Mouse (Mus musculus) intestine, embryonic 14.5 days (tissue): Measurements from ENCODE around the gene Klf9. TPM values are rescaled to one million over a fixed set of nuclear protein-coding genes. Genes with fewer than 3 reads are reported as not detected.
"Not testable (repeated sequence)": the region's sequence is repeated elsewhere in the genome, so short reads cannot be mapped to it uniquely, and the experiment has no call there.

ENCODE experiments used
- ATAC-seq: fragments of 200-750 bp; cut with Nextera tagmentation; replicated peaks from 2 replicates; pipeline ENCODE4 v1.8.0; 2017; ENCODE audit warnings: low read depth, moderate number of reproducible peaks, moderate TSS enrichment, moderate library complexity; ENCODE audit not compliant: low FRiP score, low TSS enrichment
- DNase-seq: peaks from one replicate; pipeline ENCODE4 v3.0.0-alpha.2; 2018; ENCODE audit warnings: low spot score
- H3K27ac ChIP-seq: fragments of 300-500 bp; sonication (generic); 2 replicates; pipeline ENCODE4 v1.5.1; 2014; ENCODE audit warnings: low read depth, mild to moderate bottlenecking, control low read depth
- H3K27me3 ChIP-seq: fragments of 300-500 bp; sonication (generic); replicated peaks from 2 replicates; pipeline ENCODE4 v1.6.1; 2014; ENCODE audit warnings: low read length, control low read depth; ENCODE audit not compliant: control insufficient read depth, insufficient read depth
- H3K36me3 ChIP-seq: fragments of 300-500 bp; sonication (generic); 2 replicates; pipeline ENCODE4 v1.6.1; 2014; ENCODE audit warnings: low read length, control low read depth; ENCODE audit not compliant: control insufficient read depth, insufficient read depth
- H3K4me1 ChIP-seq: fragments of 300-500 bp; sonication (generic); replicated peaks from 2 replicates; pipeline ENCODE4 v1.6.1; 2014; ENCODE audit warnings: low read length, control low read depth, mixed read lengths; ENCODE audit not compliant: control insufficient read depth, insufficient read depth
- H3K4me2 ChIP-seq: fragments of 300-500 bp; sonication (generic); 2 replicates; pipeline ENCODE4 v1.6.1; 2014; ENCODE audit warnings: low read length
- H3K4me3 ChIP-seq: fragments of 300-500 bp; sonication (generic); 2 replicates; pipeline ENCODE4 v1.5.1; 2014; ENCODE audit warnings: low read depth, low read length, control low read depth, mixed read lengths
- H3K9ac ChIP-seq: fragments of 300-500 bp; sonication (generic); 2 replicates; pipeline ENCODE4 v1.6.1; 2014; ENCODE audit warnings: mild to moderate bottlenecking, low read length
- H3K9me3 ChIP-seq: fragments of 300-500 bp; sonication (generic); 2 replicates; pipeline ENCODE4 v1.6.1; 2016; ENCODE audit warnings: low read length, control low read depth; ENCODE audit not compliant: control insufficient read depth
- WGBS: fragments of 180-500 bp; shearing (Covaris S2); extraction: QIAGEN DNeasy Blood & Tissue Kit; methylation state at CpG from one replicate; pipeline ENCODE4 v1.1.7; 2014; 5-methylcytosine and 5-hydroxymethylcytosine counted together
- polyA plus RNA-seq: library from polyadenylated mRNA; unstranded; fragments of >200 nt; fragmentation: Nextera tagmentation; extraction: Ambion mirVana; gene quantifications from 2 replicates; pipeline ENCODE4 v1.2.1, GENCODE M21; 2014

Gene Klf9
- polyA plus RNA-seq, 1 experiment from 2014 or later, result 1.8 TPM

GRCm38 (mm10) chr19:23143541-23143940 lies 2.5 kb downstream of the Klf9 start:
- WGBS, result 83% methylated on average over 8 of the region's 8 CpGs
- H3K4me2 ChIP-seq, result no peak overlapping the region
- H3K9me3 ChIP-seq, result no peaks in the 10 kb centered on the region
- ATAC-seq, result no peak
- no peaks in the 10 kb centered on the region for H3K36me3 ChIP-seq
- H3K4me1 ChIP-seq, result peaks cover 9% of the 10 kb centered on the region; the same call in 1 of the 2 replicates
- H3K27ac ChIP-seq, result no peak overlapping the region
- H3K4me3 ChIP-seq, result no peak overlapping the region
- no peak overlapping the region for H3K9ac ChIP-seq
- no peak for DNase-seq
- peaks cover 15% of the 10 kb centered on the region for H3K27me3 ChIP-seq

DNA sequence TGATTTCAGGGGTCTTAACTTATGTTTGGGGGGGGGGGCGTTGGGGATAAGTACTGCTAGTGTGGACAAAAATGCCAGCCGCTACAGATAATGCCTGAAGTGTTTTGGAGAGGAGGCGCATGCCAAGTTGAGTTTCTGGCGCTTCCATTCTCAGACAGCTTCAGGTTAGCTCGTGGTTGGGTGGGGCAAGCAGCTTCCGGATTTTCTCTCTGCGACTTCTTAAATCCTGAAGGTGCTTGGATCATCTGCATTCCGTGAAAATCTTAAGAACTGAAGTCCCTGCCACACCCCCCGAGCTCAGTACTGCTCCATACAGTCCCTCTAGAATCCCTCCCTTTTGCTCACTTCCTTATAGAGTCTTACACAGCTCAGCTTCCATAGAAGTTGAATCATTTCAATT lies 3.0 kb downstream of the Klf9 start:
- Histone ChIP-seq H3K9ac (no peak overlapping the region), H3K27ac (no peak overlapping the region), H3K27me3 (peaks cover 15% of the 10 kb centered on the region), H3K4me1 (peaks cover 9% of the 10 kb centered on the region; the same call in 1 of the 2 replicates), H3K9me3 (no peaks in the 10 kb centered on the region), H3K4me3 (no peak overlapping the region), H3K4me2 (no peak overlapping the region), H3K36me3 (no peaks in the 10 kb centered on the region)
- WGBS, result 57% methylated on average over 9 of the region's 9 CpGs
- no peak for DNase-seq
- ATAC-seq, result no peak

DNA sequence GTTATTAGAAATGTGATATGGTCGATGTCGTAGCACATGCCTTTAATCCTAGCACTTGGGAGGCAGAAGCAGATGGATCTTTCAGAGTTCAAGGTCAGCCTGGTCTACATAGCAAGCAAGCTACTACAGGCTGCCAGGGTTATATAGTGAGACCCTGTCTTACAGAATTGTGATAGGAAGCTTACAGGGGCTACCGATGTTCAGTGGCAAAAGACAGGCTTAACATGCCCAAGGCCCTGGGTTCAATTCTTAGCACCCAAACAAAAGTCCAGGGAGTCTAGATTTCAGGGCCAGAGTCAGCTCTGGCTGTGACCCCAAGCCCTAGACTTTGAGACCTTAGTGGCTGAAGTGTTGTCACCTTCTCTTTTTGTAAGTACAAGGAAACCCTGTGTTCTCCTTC lies 4.1 kb downstream of the Klf9 start:
- H3K36me3 ChIP-seq, result no peaks in the 10 kb centered on the region
- no peak overlapping the region for H3K4me3 ChIP-seq
- H3K9me3 ChIP-seq, result no peaks in the 10 kb centered on the region
- 83% methylated on average over 3 of the region's 3 CpGs for WGBS
- peaks cover 15% of the 10 kb centered on the region for H3K27me3 ChIP-seq
- H3K9ac ChIP-seq, result no peak overlapping the region
- ATAC-seq (no peak), DNase-seq (no peak)
- no peak overlapping the region for H3K27ac ChIP-seq
- peaks cover 9% of the 10 kb centered on the region; the same call in 1 of the 2 replicates for H3K4me1 ChIP-seq
- no peak overlapping the region for H3K4me2 ChIP-seq

DNA sequence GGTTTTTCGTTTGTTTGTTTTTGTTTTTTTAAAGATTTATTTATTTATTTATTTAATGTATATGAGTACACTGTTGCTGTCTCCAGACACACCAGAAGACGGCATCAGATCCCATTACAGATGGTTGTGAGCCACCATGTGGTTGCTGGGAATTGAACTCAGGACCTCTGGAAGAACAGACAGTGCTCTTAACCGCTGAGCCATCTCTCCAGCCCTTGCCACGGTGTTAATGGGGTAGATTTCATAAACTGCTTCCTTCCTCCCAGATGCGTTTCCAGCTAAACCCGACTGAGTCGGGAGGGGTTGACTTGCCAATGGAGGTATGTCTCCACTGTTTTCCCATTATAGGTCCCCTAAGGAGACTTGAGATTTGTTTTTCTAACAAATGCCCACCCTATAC lies 4.5 kb downstream of the Klf9 start:
- not testable (repeated sequence) for H3K4me2 ChIP-seq, H3K4me1 ChIP-seq, H3K36me3 ChIP-seq, H3K4me3 ChIP-seq, H3K9me3 ChIP-seq, H3K9ac ChIP-seq, H3K27ac ChIP-seq, ATAC-seq, DNase-seq
- H3K27me3 ChIP-seq, result peaks cover 15% of the 10 kb centered on the region
- WGBS, result 85% methylated on average over 7 of the region's 7 CpGs

DNA sequence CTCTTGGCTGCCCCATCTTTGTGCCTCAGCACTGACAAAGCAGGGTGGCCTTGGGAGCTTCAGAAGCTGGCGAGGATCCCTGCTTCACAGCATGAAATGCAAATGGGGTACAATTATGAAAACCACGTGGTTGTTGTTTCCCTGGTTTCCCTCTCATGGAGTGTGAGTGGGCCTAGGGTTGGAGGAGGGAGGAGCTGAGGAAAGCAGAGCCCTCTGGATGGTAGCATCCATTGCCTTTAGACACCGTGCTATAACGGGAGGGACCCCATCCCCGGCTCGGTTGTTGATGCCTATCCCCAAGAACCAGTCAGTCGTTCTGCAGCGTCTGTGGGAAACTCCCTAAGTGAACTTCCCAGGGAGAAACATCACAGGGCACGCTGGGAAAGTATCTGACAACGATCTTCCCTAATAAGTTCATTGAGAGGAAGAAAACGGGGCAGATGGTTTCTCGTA lies 5.4 kb downstream of the Klf9 start:
- Histone ChIP-seq H3K27ac (no peak overlapping the region), H3K9ac (no peak overlapping the region), H3K4me3 (no peak overlapping the region), H3K36me3 (no peaks in the 10 kb centered on the region), H3K4me1 (peaks cover 9% of the 10 kb centered on the region; the same call in 1 of the 2 replicates), H3K9me3 (no peaks in the 10 kb centered on the region), H3K4me2 (no peak overlapping the region), H3K27me3 (peaks cover 15% of the 10 kb centered on the region)
- 67% methylated on average over 12 of the region's 12 CpGs for WGBS
- ATAC-seq (no peak), DNase-seq (no peak)

- no peak for DNase-seq
- WGBS, result 75% methylated on average over 15 of the region's 15 CpGs
These were observed 6.3 kb downstream of the Klf9 start for GRCm38 (mm10) chr19:23147026-23147966.

DNA sequence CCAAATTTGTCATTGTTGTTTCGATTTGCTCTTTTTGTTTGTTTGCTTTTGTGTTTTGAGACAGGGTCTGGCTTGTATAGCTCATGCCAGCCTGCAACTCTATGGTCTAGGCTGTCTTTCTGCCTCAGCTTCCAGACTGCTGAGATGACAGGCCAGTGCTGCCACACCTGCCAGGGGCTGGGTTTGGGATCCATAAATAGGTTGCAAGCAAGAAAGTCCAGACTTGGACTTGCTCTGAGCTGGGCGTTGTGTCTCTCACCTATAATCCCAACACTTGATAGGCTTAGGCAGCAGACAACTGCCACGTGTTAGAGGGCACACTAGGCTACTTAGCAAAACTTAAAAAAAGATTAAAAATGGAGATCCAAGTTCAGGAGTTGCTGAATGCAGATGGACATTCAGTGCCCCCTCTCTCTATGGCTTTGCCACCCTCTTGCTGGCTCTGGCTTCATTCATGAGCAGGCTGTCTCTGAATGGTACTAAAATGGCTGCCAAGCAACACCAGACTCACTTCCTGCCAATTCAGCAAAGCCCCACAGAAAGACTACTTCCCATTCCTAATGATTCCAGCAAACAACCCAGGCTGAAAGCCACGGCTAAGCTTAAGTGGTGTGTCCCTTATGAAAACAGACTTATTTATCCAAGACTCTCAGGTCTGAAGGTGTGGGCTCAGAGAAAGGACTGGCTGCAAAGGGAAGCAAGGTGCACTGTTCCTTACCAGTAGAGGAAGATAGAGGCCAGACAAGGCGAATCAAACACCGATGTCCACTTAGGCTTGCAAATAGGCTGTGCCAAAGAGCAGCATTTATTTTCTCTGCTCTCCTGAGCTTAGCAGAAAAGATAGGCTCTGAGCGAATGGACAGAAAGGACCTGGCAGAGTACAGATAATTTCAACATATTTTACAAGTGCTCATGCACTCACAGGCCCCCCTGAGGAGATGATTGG lies 8.7 kb downstream of the Klf9 start:
- no peaks in the 10 kb centered on the region for H3K9me3 ChIP-seq

More at GRCm38 (mm10) chr19:23147026-23147966, 6.3 kb downstream of the Klf9 start:
- Histone ChIP-seq H3K4me3 (no peak overlapping the region), H3K36me3 (no peaks in the 10 kb centered on the region), H3K9ac (no peak overlapping the region), H3K4me2 (no peak overlapping the region), H3K4me1 (peaks cover 8% of the 10 kb centered on the region; the same call in 1 of the 2 replicates), H3K9me3 (no peaks in the 10 kb centered on the region), H3K27ac (no peak overlapping the region), H3K27me3 (peaks cover 12% of the 10 kb centered on the region)
- ATAC-seq, result no peak

DNA sequence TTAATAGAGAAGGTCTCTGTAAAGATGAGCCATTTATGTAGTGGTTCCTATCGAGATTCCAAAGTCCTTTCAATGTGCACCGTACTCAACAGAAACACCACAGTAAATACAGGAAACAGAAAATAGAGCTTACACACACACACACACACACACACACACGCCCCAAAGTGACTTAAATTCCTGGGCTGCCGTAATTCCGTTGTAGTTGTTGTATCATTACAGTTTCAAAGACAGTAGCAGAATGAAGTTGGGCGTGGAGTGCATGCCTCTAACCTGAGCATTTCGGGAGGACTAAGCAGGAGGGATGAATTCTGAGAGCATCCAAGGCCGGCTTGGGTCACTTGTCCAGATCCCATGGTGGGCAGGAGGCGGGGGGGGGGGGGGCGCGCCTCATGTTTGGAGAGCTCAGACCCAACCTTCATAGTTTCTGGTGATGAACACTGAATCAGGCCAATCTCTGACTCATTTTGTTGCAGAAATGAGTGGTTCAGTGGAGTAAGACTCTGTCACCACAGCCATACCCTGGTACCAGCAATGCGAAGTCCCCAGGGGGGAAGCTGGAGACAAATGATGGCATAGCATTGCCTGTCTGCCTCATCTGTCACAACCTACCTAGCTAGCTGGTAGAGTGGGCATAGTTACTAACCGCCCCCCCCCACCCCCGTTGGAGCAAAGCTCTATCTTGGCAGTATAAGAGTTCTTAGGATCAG lies 9.7 kb downstream of the Klf9 start:
- H3K9me3 ChIP-seq, result no peaks in the 10 kb centered on the region
- 90% methylated on average over 14 of the region's 14 CpGs for WGBS

More for the DNA sequence above, 8.7 kb downstream of the Klf9 start:
- H3K4me1 ChIP-seq, result no peaks in the 10 kb centered on the region; the same call in 1 of the 2 replicates
- no peak overlapping the region for H3K27ac ChIP-seq
- ATAC-seq (no peak), DNase-seq (no peak)
- H3K36me3 ChIP-seq, result no peaks in the 10 kb centered on the region
- H3K4me2 ChIP-seq, result no peak overlapping the region
- H3K27me3 ChIP-seq, result no peaks in the 10 kb centered on the region
- 72% methylated on average over 7 of the region's 7 CpGs for WGBS
- no peak overlapping the region for H3K9ac ChIP-seq
- no peak overlapping the region for H3K4me3 ChIP-seq

More for the DNA sequence above, 9.7 kb downstream of the Klf9 start:
- no peaks in the 10 kb centered on the region for H3K27me3 ChIP-seq
- H3K9ac ChIP-seq, result no peak overlapping the region
- ATAC-seq, result no peak
- H3K4me1 ChIP-seq, result no peaks in the 10 kb centered on the region; the same call in 1 of the 2 replicates
- H3K4me2 ChIP-seq, result no peak overlapping the region
- DNase-seq, result no peak
- H3K27ac ChIP-seq, result no peak overlapping the region
- H3K4me3 ChIP-seq, result no peak overlapping the region
- H3K36me3 ChIP-seq, result no peaks in the 10 kb centered on the region
